Mouse (Mus musculus) embryonic fibroblast, embryonic 13.5 days (primary cell): ENCODE data around the gene Ube4a.

Source experiments
- CTCF ChIP-seq: IDR thresholded peaks from 2 replicates; pipeline ENCODE4 v1.5.1; 2011; ENCODE audit warnings: mild to moderate bottlenecking, control low read depth, low read length, moderate library complexity, borderline replicate concordance; ENCODE audit not compliant: insufficient read depth
- POLR2A ChIP-seq: IDR thresholded peaks from 2 replicates; pipeline ENCODE4 v1.6.1; 2011; ENCODE audit warnings: low read depth, mild to moderate bottlenecking, control low read depth, low read length, moderate library complexity

GRCm38 (mm10) chr9:44919606-44920005 lies 45.8 kb downstream of the Ube4a start:
- no peak for TF ChIP-seq POLR2A
- TF ChIP-seq CTCF = no peak
